Mouse (Mus musculus): ENCODE data around the gene Nms.

The Nms gene

GRCm38 (mm10) chr1:38930767-38931166, 8.2 kb upstream of the Nms start:
- Histone ChIP-seq H3K36me3 (ENCODE audit: insufficient read depth, low read length) (no peaks in the 10 kb centered on the region), H3K4me3 (replicated peaks; ENCODE audit: low read length) (no peak overlapping the region), H3K27me3 (ENCODE audit: insufficient read depth, low read length) (no peaks in the 10 kb centered on the region), H3K4me1 (replicated peaks; ENCODE audit: low read depth, low read length) (peaks cover 2% of the 10 kb centered on the region; the same call in 1 of the 2 replicates), H3K9me3 (ENCODE audit: low read length) (no peaks in the 10 kb centered on the region)
- no peak for TF ChIP-seq POU5F1 (IDR thresholded peaks at IDR 0.05; ENCODE audit: borderline replicate concordance, low read length)
- TF ChIP-seq CTCF (conservative IDR thresholded peaks at IDR 0.05; ENCODE audit: low read length): no peak
- TF ChIP-seq NANOG (IDR thresholded peaks at IDR 0.05; ENCODE audit: borderline replicate concordance, low read length): no peak

DNA sequence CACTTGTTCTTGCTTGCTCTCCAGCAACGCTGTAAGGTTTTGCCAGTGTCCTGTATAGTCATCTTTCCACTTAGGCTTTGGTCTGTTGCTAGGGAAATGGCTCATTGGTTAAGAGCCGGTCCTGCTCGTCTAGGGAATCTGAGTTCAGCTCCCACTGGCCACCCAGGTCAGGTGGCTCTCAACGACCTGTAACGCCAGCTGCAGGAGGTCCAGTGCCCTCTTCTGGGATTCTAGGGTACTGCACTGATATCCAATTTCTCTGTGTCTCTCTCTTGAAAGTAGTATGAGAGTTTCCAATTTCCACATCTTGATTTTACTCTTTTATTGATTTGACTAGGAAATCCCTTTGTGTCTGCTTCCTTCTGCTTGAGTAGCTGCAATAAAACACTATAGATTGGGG, 4.3 kb upstream of the Nms start:
- Histone ChIP-seq H3K4me1 (replicated peaks; ENCODE audit: low read depth, low read length) (no peaks in the 10 kb centered on the region), H3K4me3 (replicated peaks; ENCODE audit: low read length) (no peak overlapping the region), H3K27me3 (ENCODE audit: insufficient read depth, low read length) (0 out of 2 replicates have a peak, but pooled peaks cover 4% of the 10 kb centered on the region), H3K36me3 (ENCODE audit: insufficient read depth, low read length) (no peaks in the 10 kb centered on the region), H3K9me3 (ENCODE audit: low read length) (no peaks in the 10 kb centered on the region)
- peak; percentile 69 for TF ChIP-seq CTCF (conservative IDR thresholded peaks at IDR 0.05; ENCODE audit: low read length)
- TF ChIP-seq NANOG (IDR thresholded peaks at IDR 0.05; ENCODE audit: borderline replicate concordance, low read length): no peak

DNA sequence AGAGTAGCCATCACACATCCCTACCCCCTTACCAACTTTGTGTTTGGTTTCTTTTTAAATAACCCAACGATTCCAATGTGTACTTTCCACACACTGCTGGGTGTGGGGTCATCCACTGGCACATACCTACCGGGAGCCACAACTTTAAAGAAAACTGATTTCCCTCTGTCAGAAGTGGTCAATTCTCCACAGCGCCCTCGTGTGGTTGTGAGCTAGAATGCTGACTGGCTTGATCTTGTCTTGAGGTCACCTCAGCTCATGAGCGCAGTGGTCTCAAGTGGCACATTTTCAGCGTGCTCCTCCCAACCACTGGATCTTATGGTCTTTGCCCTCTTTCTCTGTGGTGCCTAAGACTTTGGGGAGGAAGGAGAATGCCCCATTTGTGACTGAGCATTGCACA, 2.2 kb upstream of the Nms start:
- no peaks in the 10 kb centered on the region for H3K36me3 ChIP-seq (ENCODE audit: insufficient read depth, low read length)
- H3K4me3 ChIP-seq (replicated peaks; ENCODE audit: low read length): no peak overlapping the region
- H3K27me3 ChIP-seq (ENCODE audit: insufficient read depth, low read length): 0 out of 2 replicates have a peak, but pooled peaks cover 4% of the 10 kb centered on the region
- no peaks in the 10 kb centered on the region for H3K4me1 ChIP-seq (replicated peaks; ENCODE audit: low read depth, low read length)
- TF ChIP-seq NANOG (IDR thresholded peaks at IDR 0.05; ENCODE audit: borderline replicate concordance, low read length) (no peak), CTCF (conservative IDR thresholded peaks at IDR 0.05; ENCODE audit: low read length) (peak; percentile 73)
- no peaks in the 10 kb centered on the region for H3K9me3 ChIP-seq (ENCODE audit: low read length)

DNA sequence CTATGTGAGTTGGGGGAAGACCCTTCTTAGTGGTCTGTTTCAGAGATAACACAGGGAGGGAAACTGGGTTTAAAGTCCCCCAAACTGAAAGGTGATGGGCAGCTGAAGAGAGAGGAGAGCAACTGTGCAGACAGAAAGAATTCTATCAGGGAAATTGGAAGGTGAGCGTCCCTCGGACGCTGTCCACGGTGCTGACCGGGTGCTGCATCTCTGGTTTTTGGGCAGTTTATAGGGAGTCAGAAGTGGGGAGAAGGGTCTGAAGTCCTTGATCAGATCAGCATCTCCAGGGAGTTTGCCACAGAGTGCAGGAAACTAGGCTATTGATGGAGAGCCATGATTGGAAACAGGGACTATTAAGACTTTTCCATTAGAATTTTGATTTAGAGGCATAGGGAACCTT, 659 bp downstream of the Nms start:
- Histone ChIP-seq H3K27me3 (ENCODE audit: insufficient read depth, low read length) (0 out of 2 replicates have a peak, but pooled peaks cover 4% of the 10 kb centered on the region), H3K4me3 (replicated peaks; ENCODE audit: low read length) (no peak overlapping the region), H3K9me3 (ENCODE audit: low read length) (no peaks in the 10 kb centered on the region), H3K4me1 (replicated peaks; ENCODE audit: low read depth, low read length) (no peaks in the 10 kb centered on the region), H3K36me3 (ENCODE audit: insufficient read depth, low read length) (no peaks in the 10 kb centered on the region)
- TF ChIP-seq POU5F1 (IDR thresholded peaks at IDR 0.05; ENCODE audit: borderline replicate concordance, low read length) (no peak), CTCF (conservative IDR thresholded peaks at IDR 0.05; ENCODE audit: low read length) (no peak), NANOG (IDR thresholded peaks at IDR 0.05; ENCODE audit: borderline replicate concordance, low read length) (no peak)

GRCm38 (mm10) chr1:38956457-38956856, 17.5 kb downstream of the Nms start:
- Histone ChIP-seq H3K27me3 (ENCODE audit: insufficient read depth, low read length) (no peaks in the 10 kb centered on the region), H3K4me1 (replicated peaks; ENCODE audit: low read depth, low read length) (no peaks in the 10 kb centered on the region), H3K4me3 (replicated peaks; ENCODE audit: low read length) (no peak overlapping the region), H3K36me3 (ENCODE audit: insufficient read depth, low read length) (no peaks in the 10 kb centered on the region), H3K9me3 (ENCODE audit: low read length) (no peaks in the 10 kb centered on the region)
- TF ChIP-seq CTCF (conservative IDR thresholded peaks at IDR 0.05; ENCODE audit: low read length): no peak
- no peak for TF ChIP-seq NANOG (IDR thresholded peaks at IDR 0.05; ENCODE audit: borderline replicate concordance, low read length)
- no peak for TF ChIP-seq POU5F1 (IDR thresholded peaks at IDR 0.05; ENCODE audit: borderline replicate concordance, low read length)

DNA sequence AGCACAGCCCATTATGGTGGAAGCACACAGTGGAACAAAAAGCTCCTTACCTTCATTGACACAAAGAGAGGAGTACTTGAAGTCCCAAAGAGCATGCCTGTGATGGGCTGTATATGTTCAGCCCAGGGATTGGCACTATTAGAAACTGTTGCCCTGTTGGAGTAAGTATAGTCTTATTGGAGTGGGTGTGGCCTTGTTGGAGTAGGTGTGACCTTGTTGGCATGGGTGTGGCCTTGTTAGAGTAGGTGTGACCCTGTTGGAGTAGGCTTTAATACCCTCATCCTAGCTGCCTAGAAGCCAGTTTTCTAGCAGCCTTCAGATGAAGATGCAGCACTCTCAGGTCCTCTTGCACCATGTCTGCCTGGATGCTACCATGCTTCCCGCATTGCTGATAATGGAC, 30.2 kb downstream of the Nms start:
- Histone ChIP-seq H3K36me3 (ENCODE audit: insufficient read depth, low read length) (no peaks in the 10 kb centered on the region), H3K9me3 (ENCODE audit: low read length) (no peaks in the 10 kb centered on the region)
- TF ChIP-seq CTCF (conservative IDR thresholded peaks at IDR 0.05; ENCODE audit: low read length): no peak
- no peak for TF ChIP-seq NANOG (IDR thresholded peaks at IDR 0.05; ENCODE audit: borderline replicate concordance, low read length)
- TF ChIP-seq POU5F1 (IDR thresholded peaks at IDR 0.05; ENCODE audit: borderline replicate concordance, low read length): no peak

GRCm38 (mm10) chr1:38971712-38972111, 32.8 kb downstream of the Nms start:
- H3K4me3 ChIP-seq (replicated peaks; ENCODE audit: low read length): no peak overlapping the region

More for the DNA sequence above, 30.2 kb downstream of the Nms start:
- H3K4me3 ChIP-seq (replicated peaks; ENCODE audit: low read length): no peak overlapping the region
- no peaks in the 10 kb centered on the region; the same call in 1 of the 2 replicates for H3K27me3 ChIP-seq (ENCODE audit: insufficient read depth, low read length)
- peaks cover 8% of the 10 kb centered on the region for H3K4me1 ChIP-seq (replicated peaks; ENCODE audit: low read depth, low read length)

DNA sequence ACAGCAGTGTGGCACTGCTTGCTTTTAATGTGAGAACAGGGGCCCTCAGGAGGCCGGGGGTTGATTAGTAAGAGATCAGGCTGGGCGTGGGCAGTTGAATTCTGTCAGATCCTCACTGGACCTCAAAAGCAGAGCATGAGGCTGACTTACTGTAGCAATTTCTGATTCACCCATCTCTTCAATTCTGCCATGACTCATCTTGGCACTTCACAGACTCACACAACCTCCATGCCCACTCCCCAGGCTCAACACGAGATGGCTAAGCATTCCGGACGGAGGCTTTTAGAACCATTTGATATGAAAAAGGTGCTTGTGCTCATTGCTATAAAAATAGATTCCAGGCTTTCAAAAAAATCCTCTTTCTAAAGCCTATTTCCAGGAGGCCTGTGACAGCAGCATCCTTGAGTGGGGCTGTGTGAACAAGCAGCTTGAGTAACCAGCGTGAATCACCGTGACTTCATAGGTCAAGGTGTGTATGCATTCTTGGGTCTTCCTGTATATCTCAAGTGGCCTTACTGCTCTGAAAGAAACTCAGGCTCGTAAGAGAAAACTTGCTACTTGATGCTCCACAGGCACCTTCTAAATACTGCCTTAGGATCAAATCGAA, 34.1 kb downstream of the Nms start:
- no peaks in the 10 kb centered on the region for H3K36me3 ChIP-seq (ENCODE audit: insufficient read depth, low read length)
- H3K9me3 ChIP-seq (ENCODE audit: low read length): no peaks in the 10 kb centered on the region
- H3K4me3 ChIP-seq (replicated peaks; ENCODE audit: low read length): no peak overlapping the region
- H3K27me3 ChIP-seq (ENCODE audit: insufficient read depth, low read length): no peaks in the 10 kb centered on the region
- TF ChIP-seq POU5F1 (IDR thresholded peaks at IDR 0.05; ENCODE audit: borderline replicate concordance, low read length) (no peak), CTCF (conservative IDR thresholded peaks at IDR 0.05; ENCODE audit: low read length) (no peak), NANOG (IDR thresholded peaks at IDR 0.05; ENCODE audit: borderline replicate concordance, low read length) (no peak)
- H3K4me1 ChIP-seq (replicated peaks; ENCODE audit: low read depth, low read length): peaks cover 8% of the 10 kb centered on the region

More at GRCm38 (mm10) chr1:38971712-38972111, 32.8 kb downstream of the Nms start:
- no peaks in the 10 kb centered on the region for H3K36me3 ChIP-seq (ENCODE audit: insufficient read depth, low read length)
- no peak for TF ChIP-seq CTCF (conservative IDR thresholded peaks at IDR 0.05; ENCODE audit: low read length)
- no peak for TF ChIP-seq NANOG (IDR thresholded peaks at IDR 0.05; ENCODE audit: borderline replicate concordance, low read length)
- no peak for TF ChIP-seq POU5F1 (IDR thresholded peaks at IDR 0.05; ENCODE audit: borderline replicate concordance, low read length)
- H3K4me1 ChIP-seq (replicated peaks; ENCODE audit: low read depth, low read length): peaks cover 8% of the 10 kb centered on the region
- H3K27me3 ChIP-seq (ENCODE audit: insufficient read depth, low read length): no peaks in the 10 kb centered on the region; the same call in 1 of the 2 replicates
- H3K9me3 ChIP-seq (ENCODE audit: low read length): no peaks in the 10 kb centered on the region

GRCm38 (mm10) chr1:38979953-38980352, 41.0 kb downstream of the Nms start:
- Histone ChIP-seq H3K9me3 (ENCODE audit: low read length) (no peaks in the 10 kb centered on the region), H3K36me3 (ENCODE audit: insufficient read depth, low read length) (no peaks in the 10 kb centered on the region), H3K4me3 (replicated peaks; ENCODE audit: low read length) (no peak overlapping the region), H3K27me3 (ENCODE audit: insufficient read depth, low read length) (no peaks in the 10 kb centered on the region), H3K4me1 (replicated peaks; ENCODE audit: low read depth, low read length) (peaks cover 4% of the 10 kb centered on the region)
- no peak for TF ChIP-seq NANOG (IDR thresholded peaks at IDR 0.05; ENCODE audit: borderline replicate concordance, low read length)
- TF ChIP-seq POU5F1 (IDR thresholded peaks at IDR 0.05; ENCODE audit: borderline replicate concordance, low read length): no peak
- no peak for TF ChIP-seq CTCF (conservative IDR thresholded peaks at IDR 0.05; ENCODE audit: low read length)

Data from E14TG2a.4 (cell line).